Mouse (Mus musculus) liver, embryonic 13.5 days (tissue): ENCODE results near the gene Psmc1. TPM values are rescaled to one million over a fixed set of nuclear protein-coding genes. Genes with fewer than 3 reads are reported as not detected.

ENCODE experiments used
- ATAC-seq: fragments of 200-750 bp; cut with Nextera tagmentation; 2 replicates; pipeline ENCODE4 v1.8.0; 2017; ENCODE audit warnings: low read depth, mild to moderate bottlenecking, moderate number of reproducible peaks, moderate library complexity
- DNase-seq: peaks from one replicate; pipeline ENCODE4 v3.0.0; 2022
- H3K27ac ChIP-seq: fragments of 300-500 bp; sonication (generic); 2 replicates; pipeline ENCODE4 v1.5.1; 2015; ENCODE audit warnings: moderate library complexity, mild to moderate bottlenecking, inconsistent platforms
- H3K27me3 ChIP-seq: fragments of 300-500 bp; sonication (generic); 2 replicates; pipeline ENCODE4 v1.6.1; 2015; ENCODE audit warnings: mild to moderate bottlenecking, inconsistent platforms
- H3K36me3 ChIP-seq: fragments of 300-500 bp; sonication (generic); 2 replicates; pipeline ENCODE4 v1.6.1; 2015; ENCODE audit warnings: mild to moderate bottlenecking, inconsistent platforms
- H3K4me1 ChIP-seq: fragments of 300-500 bp; sonication (generic); replicated peaks from 2 replicates; pipeline ENCODE4 v1.6.1; 2015; ENCODE audit warnings: inconsistent platforms
- H3K4me2 ChIP-seq: fragments of 300-500 bp; sonication (generic); 2 replicates; pipeline ENCODE4 v1.6.1; 2015; ENCODE audit warnings: inconsistent platforms, mild to moderate bottlenecking, moderate library complexity
- H3K4me3 ChIP-seq: fragments of 300-500 bp; sonication (generic); replicated peaks from 2 replicates; pipeline ENCODE4 v1.5.1; 2015; ENCODE audit warnings: mild to moderate bottlenecking, inconsistent platforms
- H3K9ac ChIP-seq: fragments of 300-500 bp; sonication (generic); 2 replicates; pipeline ENCODE4 v1.6.1; 2015; ENCODE audit warnings: mild to moderate bottlenecking, inconsistent platforms
- H3K9me3 ChIP-seq: fragments of 300-500 bp; sonication (generic); replicated peaks from 2 replicates; pipeline ENCODE4 v1.6.1; 2016; ENCODE audit warnings: inconsistent platforms
- WGBS: fragments of 180-500 bp; shearing (Covaris S2); methylation state at CpG from one replicate; pipeline ENCODE4 v1.1.7; 2015; ENCODE audit not compliant: insufficient replicate concordance; 5-methylcytosine and 5-hydroxymethylcytosine counted together
- polyA plus RNA-seq: library from polyadenylated mRNA; unstranded; fragments of >200 nt; fragmentation: Nextera tagmentation; extraction: Ambion mirVana; gene quantifications from 2 replicates; pipeline ENCODE4 v1.2.1, GENCODE M21; 2015

The Psmc1 gene
- polyA plus RNA-seq, 1 experiment from 2014 or later: 193 TPM

GRCm38 (mm10) chr12:100143737-100144136 lies 33.8 kb downstream of the Psmc1 start:
- Histone ChIP-seq H3K27me3 (no peaks in the 10 kb centered on the region), H3K9ac (no peak overlapping the region), H3K27ac (no peak overlapping the region), H3K4me1 (no peaks in the 10 kb centered on the region), H3K4me3 (no peak overlapping the region), H3K9me3 (no peaks in the 10 kb centered on the region), H3K36me3 (peaks cover 82% of the 10 kb centered on the region), H3K4me2 (no peak overlapping the region)
- 78% methylated on average over 9 of the region's 9 CpGs for WGBS
- no peak for ATAC-seq
- DNase-seq: no peak

DNA sequence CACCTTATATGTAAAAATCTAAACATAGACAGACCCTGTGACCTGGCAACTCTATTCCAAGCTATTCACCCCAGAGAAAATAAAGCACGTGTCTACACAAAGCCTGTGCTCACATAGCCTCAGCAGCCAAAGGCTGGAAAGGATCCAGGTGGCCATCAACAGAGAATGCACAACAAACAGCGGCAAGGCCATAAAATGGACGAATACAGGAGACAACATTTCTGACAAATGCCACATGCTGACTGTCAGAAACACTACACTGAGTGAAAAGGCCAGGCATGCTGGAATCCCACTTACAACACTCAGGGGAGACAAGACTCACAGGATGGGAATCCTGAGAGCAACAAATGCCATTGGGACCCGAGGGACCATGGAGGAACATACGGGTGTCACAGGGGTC lies 34.3 kb downstream of the Psmc1 start:
- no peak overlapping the region for H3K9ac ChIP-seq
- no peaks in the 10 kb centered on the region for H3K4me1 ChIP-seq
- peaks cover 82% of the 10 kb centered on the region for H3K36me3 ChIP-seq
- ATAC-seq (no peak), DNase-seq (no peak)
- H3K27ac ChIP-seq: no peak overlapping the region
- 82% methylated on average over 5 of the region's 5 CpGs for WGBS
- no peaks in the 10 kb centered on the region for H3K9me3 ChIP-seq
- H3K4me3 ChIP-seq: no peak overlapping the region
- no peaks in the 10 kb centered on the region for H3K27me3 ChIP-seq
- no peak overlapping the region for H3K4me2 ChIP-seq

GRCm38 (mm10) chr12:100152466-100152865 lies 42.5 kb downstream of the Psmc1 start:
- no peak for DNase-seq
- ATAC-seq: no peak
- Histone ChIP-seq H3K9me3 (no peaks in the 10 kb centered on the region), H3K9ac (no peak overlapping the region), H3K4me2 (no peak overlapping the region), H3K36me3 (peaks cover 33% of the 10 kb centered on the region), H3K4me1 (no peaks in the 10 kb centered on the region), H3K4me3 (no peak overlapping the region), H3K27ac (no peak overlapping the region), H3K27me3 (no peaks in the 10 kb centered on the region)
- 84% methylated on average over 7 of the region's 7 CpGs for WGBS

GRCm38 (mm10) chr12:100159261-100159975 lies 49.5 kb downstream of the Psmc1 start, which contains the start of gene Nrde2:
TSS of gene Nrde2 (minus strand) at chr12:100159653.
- DNase-seq: peak; percentile 85
- H3K27me3 ChIP-seq: no peaks in the 10 kb centered on the region
- H3K9ac ChIP-seq: peak within 1 kb of the TSS; percentile 61
- peak within 1 kb of the TSS; percentile 52; the same call in 1 of the 2 replicates for H3K27ac ChIP-seq
- peak within 1 kb of the TSS; percentile 65 for H3K4me2 ChIP-seq
- ATAC-seq: peak; percentile 100
- under 1% methylated on average over 26 of the region's 26 CpGs for whole genome bisulfite sequencing
- no peaks in the 10 kb centered on the region for H3K9me3 ChIP-seq
- peak within 1 kb of the TSS; percentile 63 for H3K4me3 ChIP-seq
- peaks cover 14% of the 10 kb centered on the region for H3K4me1 ChIP-seq
- no peaks in the 10 kb centered on the region; the same call in 1 of the 2 replicates for H3K36me3 ChIP-seq

DNA sequence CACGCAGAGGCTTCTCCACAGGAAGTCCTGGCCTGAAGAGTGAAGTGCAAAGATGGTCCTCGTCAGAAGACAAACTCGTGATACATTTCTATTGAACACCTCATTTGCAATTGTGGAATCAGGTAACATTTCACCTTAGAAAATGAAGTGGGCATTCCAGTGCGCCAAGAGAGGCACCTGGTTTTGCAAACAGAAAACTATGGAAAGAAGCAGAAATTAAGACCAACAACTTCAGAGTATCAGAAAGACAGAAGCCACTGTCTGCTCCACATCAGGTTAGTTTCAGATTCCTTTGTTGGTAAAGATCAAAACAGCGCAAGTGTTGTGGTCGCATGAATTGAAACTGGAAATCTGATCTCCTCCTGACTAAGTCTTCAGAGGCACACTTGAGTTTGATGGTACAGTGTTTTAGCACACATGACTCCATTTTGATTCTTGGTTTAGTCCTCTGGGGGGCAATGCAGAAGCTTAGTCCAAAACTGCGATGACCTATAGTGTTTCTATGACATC lies 55.1 kb downstream of the Psmc1 start:
- Histone ChIP-seq H3K27ac (no peak overlapping the region), H3K27me3 (no peaks in the 10 kb centered on the region), H3K4me1 (peaks cover 14% of the 10 kb centered on the region), H3K4me2 (no peak overlapping the region), H3K4me3 (no peak overlapping the region), H3K9me3 (no peaks in the 10 kb centered on the region), H3K9ac (no peak overlapping the region), H3K36me3 (no peaks in the 10 kb centered on the region)
- no peak for ATAC-seq
- no peak for DNase-seq
- 61% methylated on average over 7 of the region's 7 CpGs for WGBS

GRCm38 (mm10) chr12:100166177-100166576 lies 56.2 kb downstream of the Psmc1 start:
- H3K9me3 ChIP-seq: no peaks in the 10 kb centered on the region
- ATAC-seq (0 out of 2 replicates have a peak, but pooled peaks have one; percentile 22), DNase-seq (no peak)
- H3K36me3 ChIP-seq: no peaks in the 10 kb centered on the region
- H3K4me1 ChIP-seq: peaks cover 14% of the 10 kb centered on the region
- no peak overlapping the region for H3K4me3 ChIP-seq
- H3K27me3 ChIP-seq: no peaks in the 10 kb centered on the region
- no peak overlapping the region for H3K4me2 ChIP-seq
- H3K9ac ChIP-seq: no peak overlapping the region
- H3K27ac ChIP-seq: no peak overlapping the region
- 32% methylated on average over 3 of the region's 3 CpGs for WGBS

DNA sequence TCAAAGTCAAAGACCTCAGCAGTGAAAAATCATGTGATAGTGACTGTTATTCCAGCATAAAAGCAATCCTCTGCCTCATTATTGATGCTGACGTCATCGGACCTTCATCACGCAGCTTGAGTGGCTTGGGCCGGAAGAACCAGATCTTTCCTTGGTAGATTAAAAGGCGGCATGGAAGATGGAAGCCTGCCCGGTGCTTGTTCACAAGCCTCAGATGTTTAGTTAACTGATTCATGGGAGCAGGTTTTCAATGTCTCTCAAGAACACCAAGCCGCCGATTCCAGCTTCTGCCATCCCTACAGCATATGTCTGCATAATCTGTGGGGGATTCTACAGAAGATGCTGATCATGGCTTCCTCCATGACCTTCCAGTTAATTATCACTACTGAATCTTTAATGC lies 57.0 kb downstream of the Psmc1 start:
- no peak overlapping the region for H3K9ac ChIP-seq
- H3K4me3 ChIP-seq: no peak overlapping the region
- H3K27me3 ChIP-seq: no peaks in the 10 kb centered on the region
- peaks cover 14% of the 10 kb centered on the region for H3K4me1 ChIP-seq
- no peaks in the 10 kb centered on the region for H3K36me3 ChIP-seq
- DNase-seq (no peak), ATAC-seq (no peak)
- no peak overlapping the region for H3K27ac ChIP-seq
- WGBS: 82% methylated on average over 8 of the region's 8 CpGs
- no peak overlapping the region for H3K4me2 ChIP-seq
- H3K9me3 ChIP-seq: no peaks in the 10 kb centered on the region

DNA sequence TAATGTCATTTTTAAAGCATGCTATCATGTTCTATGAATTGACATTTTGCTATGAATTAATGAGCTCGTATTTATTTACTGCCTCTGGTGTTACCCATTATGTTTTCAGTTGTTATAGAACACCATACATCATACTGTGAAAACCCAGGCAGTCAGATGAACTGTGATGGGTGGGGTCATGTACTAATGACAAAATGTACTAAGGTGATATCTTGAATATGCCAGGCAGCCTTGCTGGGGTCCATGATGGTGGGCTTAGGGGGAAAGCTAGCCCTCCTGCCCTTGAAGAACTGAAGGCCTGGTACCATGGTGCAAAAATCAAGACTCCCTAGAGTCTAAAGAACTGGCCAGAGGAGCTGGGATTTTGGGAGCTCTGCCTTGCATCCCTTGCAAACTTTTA lies 57.5 kb downstream of the Psmc1 start:
- Histone ChIP-seq H3K9ac (no peak overlapping the region), H3K4me3 (no peak overlapping the region), H3K4me1 (peaks cover 14% of the 10 kb centered on the region), H3K9me3 (no peaks in the 10 kb centered on the region), H3K4me2 (peak overlapping the region; percentile 65), H3K27ac (no peak overlapping the region), H3K36me3 (no peaks in the 10 kb centered on the region), H3K27me3 (no peaks in the 10 kb centered on the region)
- no peak for DNase-seq
- ATAC-seq: no peak
- 58% methylated on average over 1 of the region's 1 CpGs for WGBS

GRCm38 (mm10) chr12:100167931-100168871 lies 58.2 kb downstream of the Psmc1 start:
- peak overlapping the region; percentile 36 for H3K4me3 ChIP-seq
- H3K9me3 ChIP-seq: no peaks in the 10 kb centered on the region
- H3K9ac ChIP-seq: peak overlapping the region; percentile 1; the same call in 1 of the 2 replicates
- no peaks in the 10 kb centered on the region for H3K27me3 ChIP-seq
- peaks cover 14% of the 10 kb centered on the region for H3K4me1 ChIP-seq
- ATAC-seq (peak; percentile 57), DNase-seq (no peak)
- WGBS: 5% methylated on average over 25 of the region's 28 CpGs
- no peak overlapping the region for H3K27ac ChIP-seq
- peak overlapping the region; percentile 65 for H3K4me2 ChIP-seq
- H3K36me3 ChIP-seq: no peaks in the 10 kb centered on the region

DNA sequence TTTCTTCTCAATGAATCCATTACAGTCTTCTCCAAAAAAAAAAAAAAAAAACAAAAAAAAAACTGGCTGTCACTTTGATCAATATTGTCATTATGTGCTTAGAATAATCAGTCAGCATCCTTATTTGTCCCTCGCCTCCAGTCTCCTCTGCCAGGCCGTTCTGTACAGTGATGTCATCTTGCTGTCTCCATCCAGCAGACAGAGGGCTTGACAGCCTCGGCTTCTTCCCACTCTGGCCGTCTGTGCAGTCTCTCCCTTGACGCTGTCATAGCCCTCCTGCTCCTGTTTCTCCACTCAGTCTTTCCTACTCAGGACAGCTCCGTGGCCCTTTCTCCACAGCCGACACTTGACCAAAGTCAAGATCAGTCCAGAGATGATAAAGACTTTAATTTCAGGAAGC lies 62.5 kb downstream of the Psmc1 start:
- Histone ChIP-seq H3K36me3 (no peaks in the 10 kb centered on the region), H3K27me3 (no peaks in the 10 kb centered on the region), H3K9me3 (no peaks in the 10 kb centered on the region), H3K4me1 (peaks cover 14% of the 10 kb centered on the region), H3K4me3 (no peak overlapping the region), H3K9ac (no peak overlapping the region), H3K4me2 (no peak overlapping the region), H3K27ac (no peak overlapping the region)
- ATAC-seq (no peak), DNase-seq (no peak)
- 55% methylated on average over 7 of the region's 7 CpGs for WGBS
